Mouse (Mus musculus): ENCODE measurements around the gene Supt3. TPM values are rescaled to one million over a fixed set of nuclear protein-coding genes. Genes with fewer than 3 reads are reported as not detected.

Supt3 gene
- polyA plus RNA-seq, 1 experiment from 2014 or later: 24.5 TPM

GRCm38 (mm10) chr17:45115386-45115785 lies 338.4 kb downstream of the Supt3 start:
- Histone ChIP-seq H3K27me3 (replicated peaks) (no peaks in the 10 kb centered on the region), H3K9ac (replicated peaks) (no peak overlapping the region), H3K36me3 (no peaks in the 10 kb centered on the region), H3K4me3 (replicated peaks) (no peak overlapping the region), H3K9me3 (replicated peaks) (no peaks in the 10 kb centered on the region), H3K27ac (replicated peaks) (no peak overlapping the region), H3K4me2 (no peak overlapping the region), H3K4me1 (peaks cover 9% of the 10 kb centered on the region; the same call in 1 of the 2 replicates)
- WGBS: 79% methylated on average over 3 of the region's 3 CpGs
- ATAC-seq (ENCODE audit: low FRiP score): no peak

GRCm38 (mm10) chr17:45118565-45119471 lies 341.9 kb downstream of the Supt3 start:
- no peak overlapping the region for H3K27ac ChIP-seq (replicated peaks)
- H3K4me3 ChIP-seq (replicated peaks): no peak overlapping the region
- H3K9me3 ChIP-seq (replicated peaks): no peaks in the 10 kb centered on the region
- peaks cover 9% of the 10 kb centered on the region; the same call in 1 of the 2 replicates for H3K4me1 ChIP-seq
- no peaks in the 10 kb centered on the region for H3K36me3 ChIP-seq
- WGBS: 7% methylated on average over 12 of the region's 12 CpGs
- H3K27me3 ChIP-seq (replicated peaks): no peaks in the 10 kb centered on the region
- no peak overlapping the region for H3K9ac ChIP-seq (replicated peaks)
- no peak overlapping the region for H3K4me2 ChIP-seq
- peak; percentile 32; the same call in 1 of the 2 replicates for ATAC-seq (ENCODE audit: low FRiP score)

- WGBS: 67% methylated on average over 18 of the region's 18 CpGs
- no peak overlapping the region for H3K4me2 ChIP-seq
- no peak overlapping the region for H3K9ac ChIP-seq (replicated peaks)
- H3K36me3 ChIP-seq: no peaks in the 10 kb centered on the region
- H3K27ac ChIP-seq (replicated peaks): no peak overlapping the region
- peaks cover 9% of the 10 kb centered on the region; the same call in 1 of the 2 replicates for H3K4me1 ChIP-seq
- no peak overlapping the region for H3K4me3 ChIP-seq (replicated peaks)
- no peaks in the 10 kb centered on the region for H3K9me3 ChIP-seq (replicated peaks)
- no peaks in the 10 kb centered on the region for H3K27me3 ChIP-seq (replicated peaks)
- ATAC-seq (ENCODE audit: low FRiP score): no peak
These were observed 342.8 kb downstream of the Supt3 start for GRCm38 (mm10) chr17:45119609-45120201.

GRCm38 (mm10) chr17:45123856-45124255 lies 346.9 kb downstream of the Supt3 start:
- Histone ChIP-seq H3K4me2 (no peak overlapping the region), H3K4me1 (peaks cover 8% of the 10 kb centered on the region; the same call in 1 of the 2 replicates), H3K4me3 (replicated peaks) (no peak overlapping the region), H3K9ac (replicated peaks) (no peak overlapping the region), H3K27ac (replicated peaks) (no peak overlapping the region), H3K36me3 (no peaks in the 10 kb centered on the region), H3K27me3 (replicated peaks) (no peaks in the 10 kb centered on the region), H3K9me3 (replicated peaks) (no peaks in the 10 kb centered on the region)
- WGBS: 92% methylated on average over 3 of the region's 3 CpGs
- ATAC-seq (ENCODE audit: low FRiP score): no peak

- no peaks in the 10 kb centered on the region for H3K27me3 ChIP-seq (replicated peaks)
- H3K4me1 ChIP-seq: no peaks in the 10 kb centered on the region
- 88% methylated on average over 4 of the region's 4 CpGs for WGBS
- H3K4me3 ChIP-seq (replicated peaks): no peak overlapping the region
- no peak overlapping the region for H3K27ac ChIP-seq (replicated peaks)
- H3K9ac ChIP-seq (replicated peaks): no peak overlapping the region
- H3K9me3 ChIP-seq (replicated peaks): no peaks in the 10 kb centered on the region
- ATAC-seq (ENCODE audit: low FRiP score): no peak
- H3K4me2 ChIP-seq: no peak overlapping the region
- H3K36me3 ChIP-seq: no peaks in the 10 kb centered on the region
These were observed 351.7 kb downstream of the Supt3 start for GRCm38 (mm10) chr17:45128611-45129010.

- WGBS: 93% methylated on average over 10 of the region's 10 CpGs
- Histone ChIP-seq H3K9ac (replicated peaks) (no peak overlapping the region), H3K4me3 (replicated peaks) (no peak overlapping the region), H3K9me3 (replicated peaks) (no peaks in the 10 kb centered on the region), H3K27ac (replicated peaks) (no peak overlapping the region), H3K27me3 (replicated peaks) (no peaks in the 10 kb centered on the region), H3K36me3 (no peaks in the 10 kb centered on the region), H3K4me2 (no peak overlapping the region), H3K4me1 (no peaks in the 10 kb centered on the region)
- no peak for ATAC-seq (ENCODE audit: low FRiP score)
These were observed 356.8 kb downstream of the Supt3 start for GRCm38 (mm10) chr17:45133501-45134400.

- Histone ChIP-seq H3K9me3 (replicated peaks) (no peaks in the 10 kb centered on the region), H3K27me3 (replicated peaks) (no peaks in the 10 kb centered on the region), H3K9ac (replicated peaks) (no peak overlapping the region), H3K27ac (replicated peaks) (no peak overlapping the region), H3K4me2 (no peak overlapping the region), H3K4me1 (no peaks in the 10 kb centered on the region), H3K36me3 (no peaks in the 10 kb centered on the region), H3K4me3 (replicated peaks) (no peak overlapping the region)
- 92% methylated on average over 6 of the region's 6 CpGs for WGBS
- no peak for ATAC-seq (ENCODE audit: low FRiP score)
These were observed 359.5 kb downstream of the Supt3 start for GRCm38 (mm10) chr17:45136491-45136890.

- Histone ChIP-seq H3K9me3 (replicated peaks) (no peaks in the 10 kb centered on the region), H3K9ac (replicated peaks) (no peak overlapping the region), H3K27ac (replicated peaks) (no peak overlapping the region), H3K4me2 (no peak overlapping the region), H3K36me3 (no peaks in the 10 kb centered on the region), H3K27me3 (replicated peaks) (no peaks in the 10 kb centered on the region), H3K4me1 (no peaks in the 10 kb centered on the region), H3K4me3 (replicated peaks) (no peak overlapping the region)
- no peak for ATAC-seq (ENCODE audit: low FRiP score)
- 83% methylated on average over 6 of the region's 6 CpGs for WGBS
These were observed 366.1 kb downstream of the Supt3 start for GRCm38 (mm10) chr17:45143043-45143442.

GRCm38 (mm10) chr17:45144656-45145055 lies 367.7 kb downstream of the Supt3 start:
- no peak for ATAC-seq (ENCODE audit: low FRiP score)
- Histone ChIP-seq H3K27ac (replicated peaks) (no peak overlapping the region; the same call in 1 of the 2 replicates), H3K27me3 (replicated peaks) (no peaks in the 10 kb centered on the region), H3K9ac (replicated peaks) (no peak overlapping the region), H3K4me3 (replicated peaks) (no peak overlapping the region), H3K9me3 (replicated peaks) (no peaks in the 10 kb centered on the region), H3K4me2 (no peak overlapping the region), H3K36me3 (no peaks in the 10 kb centered on the region), H3K4me1 (no peaks in the 10 kb centered on the region)
- WGBS: 64% methylated on average over 14 of the region's 14 CpGs

GRCm38 (mm10) chr17:45151312-45151929 lies 374.5 kb downstream of the Supt3 start:
- 65% methylated on average over 17 of the region's 17 CpGs for WGBS
- Histone ChIP-seq H3K4me1 (peaks cover 7% of the 10 kb centered on the region; the same call in 1 of the 2 replicates), H3K4me2 (no peak overlapping the region), H3K9me3 (replicated peaks) (no peaks in the 10 kb centered on the region), H3K27ac (replicated peaks) (no peak overlapping the region), H3K27me3 (replicated peaks) (no peaks in the 10 kb centered on the region), H3K4me3 (replicated peaks) (no peak overlapping the region), H3K36me3 (no peaks in the 10 kb centered on the region), H3K9ac (replicated peaks) (no peak overlapping the region)
- ATAC-seq (ENCODE audit: low FRiP score): no peak

- Histone ChIP-seq H3K4me1 (peaks cover 7% of the 10 kb centered on the region; the same call in 1 of the 2 replicates), H3K4me2 (no peak overlapping the region), H3K27ac (replicated peaks) (no peak overlapping the region), H3K36me3 (no peaks in the 10 kb centered on the region), H3K9me3 (replicated peaks) (no peaks in the 10 kb centered on the region), H3K4me3 (replicated peaks) (no peak overlapping the region), H3K9ac (replicated peaks) (no peak overlapping the region), H3K27me3 (replicated peaks) (no peaks in the 10 kb centered on the region)
- 17% methylated on average over 6 of the region's 6 CpGs for WGBS
- no peak for ATAC-seq (ENCODE audit: low FRiP score)
These were observed 376.8 kb downstream of the Supt3 start for GRCm38 (mm10) chr17:45153721-45154120.

Data from neural tube, embryonic 15.5 days (tissue).